Mouse (Mus musculus): Measurements from ENCODE around the gene Olfr61. TPM values are rescaled to one million over a fixed set of nuclear protein-coding genes. Genes with fewer than 3 reads are reported as not detected.
"Not testable (repeated sequence)": the region's sequence is repeated elsewhere in the genome, so short reads cannot be mapped to it uniquely, and the experiment has no call there.

The Olfr61 gene
- not detected for total RNA-seq (2021)
- long read RNA-seq, experiment 1 = 0 reads
- long read RNA-seq, experiment 2 = 0 reads

- DNase-seq; intact Hi-C loops (cut with DNase I; ENCODE audit: low total_unique reads): not testable (repeated sequence)
These were observed at the start of gene Olfr61 for GRCm38 (mm10) chr7:140628670-140629069. TSS of gene Olfr61 (plus strand) at chr7:140628970.

DNA sequence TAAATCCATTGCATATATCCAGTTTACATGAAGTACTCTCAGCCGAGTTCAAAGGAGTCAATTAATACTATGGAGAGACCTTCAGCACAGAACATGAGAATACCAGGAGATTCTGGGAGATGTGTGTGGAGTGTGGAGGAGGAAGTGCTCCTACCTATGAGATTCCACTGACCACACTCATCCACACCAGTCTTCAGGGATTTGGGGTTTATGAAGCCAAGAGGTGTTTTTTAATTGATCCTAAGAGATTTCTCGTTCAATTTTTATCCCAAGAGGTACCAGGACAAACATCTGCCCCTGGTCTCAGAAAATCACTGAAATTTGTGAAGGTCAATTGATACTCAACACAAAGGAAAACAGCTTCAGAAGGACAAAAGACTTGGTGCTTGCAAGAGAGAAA lies 27.8 kb upstream of the Olfr61 start, which contains the start of gene Olfr46:
TSS of gene Olfr46 (plus strand) at position 301 of the 400 bp plus-strand sequence.
- DNase-seq; intact Hi-C loops (cut with DNase I; ENCODE audit: low total_unique reads): not testable (repeated sequence)

- DNase-seq = no peak
- intact Hi-C loops (cut with DNase I; ENCODE audit: low total_unique reads) = no loop called here
These were observed 1.8 kb downstream of the Olfr61 start for GRCm38 (mm10) chr7:140630559-140630958.

DNA sequence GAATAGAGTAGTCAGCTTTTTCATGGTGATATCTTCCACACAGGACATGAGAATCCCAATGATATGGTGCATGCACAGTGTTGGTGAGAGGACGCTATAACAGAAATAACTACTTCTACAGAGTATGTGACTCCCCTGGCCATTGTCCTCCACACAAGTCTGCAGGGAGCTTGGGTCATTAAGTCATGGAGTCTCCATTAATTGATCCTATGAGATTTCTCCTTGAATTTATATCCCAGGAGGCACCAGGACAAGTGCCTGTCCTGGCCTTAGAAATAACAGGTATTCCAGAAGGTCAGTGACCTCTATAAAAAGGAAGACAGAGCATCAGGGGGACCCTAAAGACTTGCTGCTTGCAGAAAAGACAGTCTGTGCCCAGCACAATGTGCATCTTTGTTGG lies 17.4 kb downstream of the Olfr61 start, which contains the start of gene Olfr53:
TSS of gene Olfr53 (plus strand) at position 301 of the 400 bp plus-strand sequence.
- DNase-seq = no peak
- intact Hi-C loops (cut with DNase I; ENCODE audit: low total_unique reads) = no loop called here

DNA sequence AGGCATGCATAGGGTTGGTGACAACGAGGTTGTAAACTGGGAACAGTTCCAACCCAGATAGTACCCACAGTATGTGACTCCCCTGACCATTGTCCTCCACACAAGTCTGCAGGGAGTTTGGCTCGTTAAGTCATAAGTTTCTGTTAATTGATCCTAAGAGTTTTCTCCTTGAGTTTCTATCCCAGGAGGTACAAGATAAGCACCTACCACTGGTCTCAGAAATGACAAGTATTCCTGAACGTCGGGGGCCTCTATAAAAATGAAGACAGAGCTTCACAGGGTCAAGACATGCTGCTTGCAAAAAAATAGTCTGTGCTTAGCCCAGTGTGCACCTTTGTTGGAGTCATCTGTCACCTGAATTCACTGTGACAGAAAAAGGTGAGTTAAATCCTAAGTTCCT lies 30.9 kb downstream of the Olfr61 start, which contains the start of gene Olfr539:
TSS of gene Olfr539 (plus strand) at position 301 of the 400 bp plus-strand sequence.
- intact Hi-C loops (cut with DNase I; ENCODE audit: low total_unique reads) = no loop called here
- no peak for DNase-seq

DNA sequence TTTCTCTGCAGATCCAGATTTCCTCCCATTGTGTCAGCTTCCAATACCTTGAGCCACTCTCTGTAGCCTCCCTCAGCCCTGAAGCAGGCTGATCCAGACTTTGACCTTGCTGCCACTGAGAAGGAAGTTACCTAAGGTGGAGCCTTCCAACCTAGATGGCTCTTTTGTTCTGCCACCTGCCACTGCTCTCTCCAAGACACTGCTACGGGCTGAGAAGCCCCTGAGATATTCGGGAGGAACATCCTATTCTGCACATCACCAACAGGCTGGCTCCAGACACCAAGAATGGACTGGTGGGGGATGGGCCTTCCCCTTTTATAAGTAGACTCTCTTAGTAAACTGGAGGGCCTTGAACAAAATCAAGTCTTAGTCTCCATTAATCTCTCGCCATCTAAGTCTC lies 41.9 kb downstream of the Olfr61 start:
- intact Hi-C loops (cut with DNase I; ENCODE audit: low total_unique reads) = not testable (repeated sequence)

DNA sequence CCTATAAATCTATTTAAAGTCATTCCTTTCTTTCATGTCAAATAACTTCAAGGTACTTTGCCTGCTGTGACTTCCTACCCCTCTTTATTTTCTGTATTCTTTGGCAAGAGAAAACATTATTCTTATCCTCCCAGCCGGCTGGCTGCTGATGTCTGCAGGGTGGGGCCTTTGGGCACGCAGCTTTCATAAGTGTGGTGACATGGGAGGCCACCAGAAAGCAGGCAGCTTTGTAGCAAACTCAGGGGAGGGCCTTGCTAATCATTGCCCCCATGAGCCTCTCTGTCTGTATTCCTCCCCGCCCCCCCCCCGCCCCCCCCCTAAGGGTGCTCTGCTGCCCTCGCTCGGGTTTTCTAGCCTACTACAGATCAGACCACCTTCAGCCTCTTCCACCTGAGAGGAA lies 47.1 kb downstream of the Olfr61 start:
- intact Hi-C loops (cut with DNase I; ENCODE audit: low total_unique reads) = no loop called here
- DNase-seq = no peak

More for the DNA sequence above, 41.9 kb downstream of the Olfr61 start:
- not testable (repeated sequence) for DNase-seq

GRCm38 (mm10) chr7:140679591-140679990 lies 50.8 kb downstream of the Olfr61 start:
- intact Hi-C loops (cut with DNase I; ENCODE audit: low total_unique reads); DNase-seq: not testable (repeated sequence)

- DNase-seq = no peak
- intact Hi-C loops (cut with DNase I; ENCODE audit: low total_unique reads) = no loop called here
These were observed 52.9 kb downstream of the Olfr61 start, which contains the start of gene Olfr45 for GRCm38 (mm10) chr7:140681651-140682050. TSS of gene Olfr45 (plus strand) at chr7:140681951.

Other genes with a start within 250 kb of the Olfr61 start
- gene Olfr531, start 226.1 kb upstream of the Olfr61 start, total RNA-seq (2021) = not detected
- gene Olfr532, start 207.3 kb upstream of the Olfr61 start, total RNA-seq (2021) = not detected
- not detected for gene Olfr533, start 165.6 kb upstream of the Olfr61 start, total RNA-seq (2021)
- gene Olfr535, start 144.8 kb upstream of the Olfr61 start, total RNA-seq (2021) = not detected
- gene Olfr536, start 121.6 kb upstream of the Olfr61 start, total RNA-seq (2021) = not detected
- gene Olfr538, start 61.1 kb upstream of the Olfr61 start, total RNA-seq (2021) = not detected
- not detected for gene Olfr46, start 27.7 kb upstream of the Olfr61 start, total RNA-seq (2021)
- gene Olfr53, start 17.5 kb downstream of the Olfr61 start, total RNA-seq (2021) = not detected
- gene Olfr539, start 31.0 kb downstream of the Olfr61 start, total RNA-seq (2021) = not detected
- gene Olfr45, start 53.0 kb downstream of the Olfr61 start, total RNA-seq (2021) = not detected
- not detected for gene Olfr541, start 68.3 kb downstream of the Olfr61 start, total RNA-seq (2021)
- under 1 TPM; 0.21 to 0.33 TPM for gene Cyp2e1, start 134.8 kb downstream of the Olfr61 start, total RNA-seq (2021)
- not detected for gene Syce1, start 158.9 kb downstream of the Olfr61 start, total RNA-seq (2021)
- gene Zfp941, start 193.2 kb downstream of the Olfr61 start, total RNA-seq (2021) = not detected
- not detected for gene Urah, start 206.0 kb downstream of the Olfr61 start, total RNA-seq (2021)
- gene Scgb1c1, start 216.6 kb downstream of the Olfr61 start, total RNA-seq (2021) = not detected
- gene Odf3, start 218.8 kb downstream of the Olfr61 start, total RNA-seq (2021) = not detected
- not detected for gene Gm45785, start 227.4 kb downstream of the Olfr61 start, total RNA-seq (2021)
- gene Ric8a, start 228.0 kb downstream of the Olfr61 start, total RNA-seq (2021) = 10 to 100 TPM; 13.9 to 16.2 TPM
- 10 to 100 TPM in 1 of 2 experiments, 1 to 10 TPM in 1; 8.3 to 11.1 TPM for gene Bet1l, start 228.6 kb downstream of the Olfr61 start, total RNA-seq (2021)

Data from gastrocnemius, postnatal 14 days (tissue).